Mouse (Mus musculus) adrenal gland, postnatal 36 days (tissue): ENCODE measurements around the gene Zfp598. TPM values are rescaled to one million over a fixed set of nuclear protein-coding genes. Genes with fewer than 3 reads are reported as not detected.
"Not testable (repeated sequence)": the region's sequence is repeated elsewhere in the genome, so short reads cannot be mapped to it uniquely, and the experiment has no call there.

Experiments
- DNase-seq, 2 experiments: peaks; one replicate each; pipeline ENCODE4 v3.0.0; 2021; ENCODE audit warnings: mixed read lengths in 1 of 2
- total RNA-seq, 2 experiments: library from RNA; stranded (reverse); gene quantifications; 2 replicates each; pipeline ENCODE4 v1.2.3; 2021

The Zfp598 gene
- total RNA-seq, 2 experiments from 2014 or later: 47.5 to 51.1 TPM

DNA sequence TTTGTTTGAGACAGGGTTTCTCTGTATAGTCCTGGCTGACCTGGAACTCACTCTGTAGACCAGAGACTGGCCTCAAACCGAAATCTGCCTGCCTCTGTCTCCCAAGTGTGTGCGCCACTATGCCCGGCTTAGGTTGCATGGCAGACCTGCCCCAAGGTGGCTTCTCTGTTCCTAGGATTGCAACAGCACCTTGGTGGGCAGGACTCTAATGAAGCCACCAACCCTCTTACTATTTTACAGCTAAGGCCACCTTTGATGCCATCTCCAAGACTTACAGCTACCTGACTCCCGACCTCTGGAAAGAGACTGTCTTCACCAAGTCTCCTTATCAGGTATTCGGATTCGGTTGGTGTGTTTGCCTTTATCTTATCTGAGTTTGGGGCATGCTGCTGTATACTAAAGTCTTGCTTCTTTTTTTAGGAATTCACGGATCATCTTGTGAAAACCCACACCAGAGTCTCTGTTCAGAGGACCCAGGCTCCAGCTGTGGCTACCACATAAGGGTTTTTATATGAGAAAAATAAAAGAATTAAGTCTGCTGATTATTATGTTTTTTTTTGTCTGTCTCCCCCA lies 52.0 kb downstream of the Zfp598 start:
- DNase-seq: not testable (repeated sequence)

DNA sequence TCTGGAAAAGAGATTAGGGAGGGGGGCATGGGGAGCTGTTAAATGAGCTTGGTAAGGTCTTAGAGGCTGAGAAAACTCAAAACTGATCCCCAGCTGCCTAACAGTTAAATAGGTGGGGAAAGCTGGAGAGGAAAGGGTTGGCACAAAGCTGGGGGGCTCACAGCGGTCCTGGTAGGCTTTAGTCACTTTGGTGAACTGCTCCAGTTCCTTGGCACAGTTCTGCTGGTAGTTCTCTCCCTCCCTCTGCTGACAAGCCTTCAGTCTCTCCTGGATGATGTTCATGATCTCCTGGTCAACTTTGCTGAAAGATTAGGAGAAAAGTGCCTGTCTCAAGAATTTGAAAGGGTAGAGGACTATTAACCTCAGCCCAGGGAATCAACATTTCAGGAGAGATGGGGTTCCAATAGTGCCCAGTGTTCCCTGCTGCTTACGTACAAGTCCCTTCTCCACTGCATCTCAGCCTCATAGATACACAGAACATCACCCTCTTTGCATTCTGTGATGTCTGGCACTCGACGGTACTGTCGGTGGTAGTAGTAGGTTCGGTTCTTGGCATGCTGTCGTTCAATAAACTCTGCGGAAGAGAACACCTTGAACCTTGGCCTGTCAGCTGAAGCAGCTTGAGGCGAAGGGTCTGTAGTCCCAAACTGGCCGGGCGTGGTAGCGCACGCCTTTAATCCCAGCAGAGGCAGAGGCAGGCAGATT lies 52.9 kb downstream of the Zfp598 start:
- DNase-seq: no peak

DNA sequence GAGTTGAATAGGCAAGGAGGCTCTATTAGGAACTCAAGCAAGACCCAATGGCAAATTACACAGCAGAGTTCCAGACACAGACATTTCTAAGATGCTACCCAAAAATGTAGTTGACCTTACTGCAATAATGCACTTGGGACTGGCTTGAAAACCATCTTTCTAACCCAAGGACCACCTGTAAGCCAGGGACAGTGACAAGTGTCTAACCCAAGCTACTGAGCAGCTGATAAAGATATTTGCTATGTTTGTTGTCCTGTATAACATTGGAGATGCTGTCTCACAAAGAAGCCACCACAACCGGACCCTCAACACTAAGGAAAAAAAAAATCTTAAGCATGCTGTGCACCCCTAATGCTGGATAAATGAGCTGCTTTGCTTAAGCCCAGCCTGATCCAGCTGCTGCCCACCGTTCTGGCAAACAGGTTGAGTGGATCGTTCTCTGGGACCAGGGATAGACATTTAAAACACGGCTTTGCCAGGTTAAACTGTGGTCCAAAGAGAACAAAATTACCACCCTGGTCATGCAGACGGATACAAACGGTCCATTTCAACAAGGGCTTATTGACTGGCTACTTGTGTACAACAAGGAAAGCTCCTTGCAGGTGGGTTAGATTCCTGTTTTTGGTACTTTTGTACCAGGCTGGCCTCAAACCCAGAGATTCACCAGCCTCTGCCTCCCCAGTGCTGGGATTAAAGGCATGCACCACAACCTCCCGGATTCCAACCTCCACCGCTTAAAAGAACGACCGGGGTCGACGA lies 53.8 kb downstream of the Zfp598 start:
- DNase-seq: no peak

GRCm38 (mm10) chr17:24723881-24724180 lies 54.3 kb downstream of the Zfp598 start:
- peak in 1 of 2 experiments; percentile 30 for DNase-seq

GRCm38 (mm10) chr17:24724184-24724583 lies 54.7 kb downstream of the Zfp598 start, which contains the start of gene Ndufb10:
TSS of gene Ndufb10 (minus strand) at chr17:24724478.
- peak; percentile 97 to 98 for DNase-seq

- DNase-seq: no peak
Observed at GRCm38 (mm10) chr17:24725637-24726390, 56.3 kb downstream of the Zfp598 start.

DNA sequence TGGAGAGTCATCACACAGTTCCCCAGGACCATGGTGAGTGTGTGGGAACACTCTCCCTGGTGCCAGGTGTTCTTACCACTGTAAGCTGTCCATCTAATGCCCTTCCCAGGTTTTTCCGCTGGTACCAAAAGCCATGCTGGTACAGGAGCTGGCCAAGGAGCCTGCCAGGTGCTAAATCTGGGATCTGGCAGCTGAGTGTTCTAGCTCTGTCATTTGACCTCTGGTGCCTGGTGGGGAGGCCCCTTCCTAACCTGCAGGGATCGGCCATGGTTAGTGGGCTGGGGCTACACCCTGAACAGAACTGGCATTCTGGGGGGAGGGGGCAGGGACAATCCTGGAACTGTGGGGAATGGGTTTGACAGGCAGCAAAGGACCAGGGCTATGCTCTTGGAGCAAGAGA lies 58.1 kb downstream of the Zfp598 start, which contains the start of gene Rpl3l:
TSS of gene Rpl3l (plus strand) at position 203 of the 400 bp plus-strand sequence.
- no peak for DNase-seq

DNA sequence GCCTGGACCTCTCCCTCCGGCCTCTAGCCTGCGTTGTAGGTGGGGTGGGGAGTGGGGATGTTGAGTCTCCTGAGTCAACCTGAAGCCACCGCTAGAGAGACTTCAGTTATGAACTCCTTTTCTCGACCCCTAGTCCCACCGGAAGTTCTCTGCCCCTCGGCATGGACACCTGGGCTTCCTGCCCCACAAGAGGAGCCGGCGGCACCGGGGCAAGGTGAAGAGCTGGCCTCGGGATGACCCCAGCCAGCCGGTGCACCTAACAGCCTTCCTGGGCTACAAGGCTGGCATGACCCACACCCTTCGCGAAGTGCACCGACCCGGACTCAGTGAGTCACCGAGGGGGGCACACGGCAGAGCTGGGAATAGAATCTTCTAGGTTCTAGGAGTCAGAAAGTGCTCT lies 58.7 kb downstream of the Zfp598 start:
- no peak for DNase-seq

DNA sequence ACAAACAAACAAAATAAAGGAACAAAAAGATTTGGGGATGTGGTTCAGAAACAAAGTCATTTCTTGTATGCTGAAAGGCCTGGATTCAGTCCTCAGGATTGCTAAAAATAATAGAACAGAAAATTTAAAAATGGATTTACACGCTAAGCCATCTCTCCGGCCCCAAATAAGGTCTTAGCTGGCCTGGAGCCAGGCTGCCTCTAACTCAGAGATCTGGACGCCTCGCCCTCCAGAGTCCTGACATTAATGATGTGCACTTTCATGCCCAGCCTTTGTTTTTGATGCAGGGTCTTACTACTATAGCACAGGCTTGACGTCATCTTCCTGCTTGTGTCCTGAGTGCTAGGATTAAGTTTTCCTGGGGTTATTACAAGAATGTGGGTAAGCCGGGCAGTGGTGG lies 59.6 kb downstream of the Zfp598 start:
- DNase-seq: no peak

DNA sequence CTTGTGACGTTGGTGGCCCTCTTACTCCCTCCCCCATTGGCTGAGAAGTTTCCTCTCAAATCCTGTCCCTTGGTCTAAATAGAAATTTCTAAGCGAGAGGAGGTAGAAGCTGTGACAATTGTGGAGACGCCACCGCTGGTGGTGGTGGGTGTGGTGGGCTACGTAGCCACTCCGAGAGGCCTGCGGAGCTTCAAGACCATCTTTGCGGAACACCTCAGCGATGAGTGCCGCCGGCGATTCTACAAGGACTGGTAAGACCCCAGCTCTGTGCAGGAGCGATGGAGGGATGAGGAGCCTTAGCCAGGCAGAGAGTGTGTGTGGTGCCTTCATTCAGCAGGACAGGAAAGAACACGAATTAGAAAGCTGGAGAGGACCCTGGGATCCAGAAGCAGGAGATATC lies 61.3 kb downstream of the Zfp598 start:
- no peak for DNase-seq

Other genes starting within 250 kb of the Zfp598 start
- 100 to 1,000 TPM; 228 to 310 TPM for gene Eci1, start 243.0 kb upstream of the Zfp598 start, total RNA-seq
- 1 to 10 TPM; 2.1 to 4.3 TPM for gene Dnase1l2, start 226.6 kb upstream of the Zfp598 start, total RNA-seq
- 10 to 100 TPM; 16.8 to 20.2 TPM for gene E4f1, start 199.4 kb upstream of the Zfp598 start, total RNA-seq
- 10 to 100 TPM; 85.9 to 94.4 TPM for gene Pgp, start 199.3 kb upstream of the Zfp598 start, total RNA-seq
- gene Bricd5, start 195.8 kb upstream of the Zfp598 start, total RNA-seq: under 1 TPM; 0.30 to 0.46 TPM
- 10 to 100 TPM; 22.8 to 24.3 TPM for gene Mlst8, start 190.6 kb upstream of the Zfp598 start, total RNA-seq
- 10 to 100 TPM; 14.7 to 25.7 TPM for gene Caskin1, start 181.1 kb upstream of the Zfp598 start, total RNA-seq
- 100 to 1,000 TPM in 1 of 2 experiments, 10 to 100 TPM in 1; 94.7 to 118 TPM for gene Traf7, start 141.7 kb upstream of the Zfp598 start, total RNA-seq
- 1 to 10 TPM in 1 of 2 experiments, under 1 TPM in 1; 0.70 to 1.3 TPM for gene Rab26, start 135.5 kb upstream of the Zfp598 start, total RNA-seq
- gene Pkd1, start 119.9 kb upstream of the Zfp598 start, total RNA-seq: 10 to 100 TPM; 46.9 to 49.1 TPM
- 100 to 1,000 TPM in 1 of 2 experiments, 10 to 100 TPM in 1; 79.2 to 103 TPM for gene Tsc2, start 37.1 kb upstream of the Zfp598 start, total RNA-seq
- 1 to 10 TPM; 7.8 TPM for gene Nthl1, start 37.0 kb upstream of the Zfp598 start, total RNA-seq
- 10 to 100 TPM; 48.0 to 88.5 TPM for gene Slc9a3r2, start 19.4 kb upstream of the Zfp598 start, total RNA-seq
- gene Npw, start 11.2 kb upstream of the Zfp598 start, total RNA-seq: not detected
- gene Syngr3, start 20.3 kb downstream of the Zfp598 start, total RNA-seq: 1 to 10 TPM; 1.7 to 2.0 TPM
- 10 to 100 TPM; 34.5 to 42.0 TPM for gene Gfer, start 26.5 kb downstream of the Zfp598 start, total RNA-seq
- 1 to 10 TPM; 4.5 to 6.1 TPM for gene Noxo1, start 26.5 kb downstream of the Zfp598 start, total RNA-seq
- 10 to 100 TPM; 36.0 to 38.5 TPM for gene Tbl3, start 38.0 kb downstream of the Zfp598 start, total RNA-seq
- gene Rnf151, start 48.4 kb downstream of the Zfp598 start, total RNA-seq: not detected
- 100 to 1,000 TPM; 720 to 747 TPM for gene Rps2, start 48.4 kb downstream of the Zfp598 start, total RNA-seq
- 100 to 1,000 TPM; 239 to 246 TPM for gene Ndufb10, start 54.8 kb downstream of the Zfp598 start, total RNA-seq
- under 1 TPM in 1 of 2 experiments, not detected in 1; 0.40 TPM for gene Rpl3l, start 58.1 kb downstream of the Zfp598 start, total RNA-seq
- gene Msrb1, start 67.0 kb downstream of the Zfp598 start, total RNA-seq: 10 to 100 TPM; 84.2 to 86.1 TPM
- 1 to 10 TPM; 1.8 to 2.2 TPM for gene Hs3st6, start 83.3 kb downstream of the Zfp598 start, total RNA-seq
- 1 to 10 TPM; 1.0 to 1.1 TPM for gene Meiob, start 134.6 kb downstream of the Zfp598 start, total RNA-seq
- 100 to 1,000 TPM in 1 of 2 experiments, 10 to 100 TPM in 1; 97.1 to 102 TPM for gene Hagh, start 170.5 kb downstream of the Zfp598 start, total RNA-seq
- gene Fahd1, start 180.7 kb downstream of the Zfp598 start, total RNA-seq: 10 to 100 TPM; 22.7 to 39.8 TPM
- gene Igfals, start 196.3 kb downstream of the Zfp598 start, total RNA-seq: 1 to 10 TPM; 4.1 to 4.3 TPM
- gene Nubp2, start 216.7 kb downstream of the Zfp598 start, total RNA-seq: 10 to 100 TPM; 47.7 to 57.9 TPM
- gene Spsb3, start 217.0 kb downstream of the Zfp598 start, total RNA-seq: 10 to 100 TPM; 31.2 to 34.7 TPM
- gene Eme2, start 225.4 kb downstream of the Zfp598 start, total RNA-seq: 10 to 100 TPM; 41.0 to 42.3 TPM
- gene Mrps34, start 225.4 kb downstream of the Zfp598 start, total RNA-seq: 100 to 1,000 TPM; 109 to 177 TPM
- 100 to 1,000 TPM in 1 of 2 experiments, 10 to 100 TPM in 1; 51.3 to 113 TPM for gene Nme3, start 226.8 kb downstream of the Zfp598 start, total RNA-seq